Mouse (Mus musculus): ENCODE measurements at regions not wholly inside any gene's neighbourhood (a gene's known extent, or its start where the extent isn't known, plus 50 kb on each side); places are given as distances from the start of the nearest gene placed in this dataset.

- H3K27me3 ChIP-seq (ENCODE audit: control insufficient read depth, insufficient read depth, low read length): no peaks in the 10 kb centered on the region
- no peak overlapping the region for H3K27ac ChIP-seq (ENCODE audit: low read depth, low read length)
- H3K36me3 ChIP-seq (ENCODE audit: control insufficient read depth, insufficient read depth, low read length): no peaks in the 10 kb centered on the region
- no peak overlapping the region for H3K9ac ChIP-seq (ENCODE audit: low read length)
- DNase-seq (ENCODE audit: low spot score, missing footprints): no peak
- no peaks in the 10 kb centered on the region for H3K4me1 ChIP-seq (ENCODE audit: control insufficient read depth, insufficient read depth, low read length)
- WGBS: 72% methylated on average over 14 of the region's 14 CpGs
- H3K4me3 ChIP-seq (ENCODE audit: low read depth, low read length): no peak overlapping the region
- no peak for ATAC-seq (ENCODE audit: low FRiP score)
- no peaks in the 10 kb centered on the region for H3K9me3 ChIP-seq (ENCODE audit: control insufficient read depth, low read length)
- H3K4me2 ChIP-seq: no peak overlapping the region
Measured at GRCm38 (mm10) chr9:78965226-78965950, 350.0 kb downstream of the Cd109 start.

GRCm38 (mm10) chr9:78971731-78972130, 356.4 kb downstream of the Cd109 start:
- H3K4me1 ChIP-seq (ENCODE audit: control insufficient read depth, insufficient read depth, low read length): no peaks in the 10 kb centered on the region
- no peak overlapping the region for H3K27ac ChIP-seq (ENCODE audit: low read depth, low read length)
- no peak for DNase-seq (ENCODE audit: low spot score, missing footprints)
- no peak overlapping the region for H3K4me2 ChIP-seq
- 82% methylated on average over 3 of the region's 3 CpGs for WGBS
- H3K4me3 ChIP-seq (ENCODE audit: low read depth, low read length): no peak overlapping the region
- H3K9me3 ChIP-seq (ENCODE audit: control insufficient read depth, low read length): no peaks in the 10 kb centered on the region
- ATAC-seq (ENCODE audit: low FRiP score): no peak
- no peaks in the 10 kb centered on the region for H3K36me3 ChIP-seq (ENCODE audit: control insufficient read depth, insufficient read depth, low read length)
- no peaks in the 10 kb centered on the region for H3K27me3 ChIP-seq (ENCODE audit: control insufficient read depth, insufficient read depth, low read length)
- no peak overlapping the region for H3K9ac ChIP-seq (ENCODE audit: low read length)

- no peaks in the 10 kb centered on the region for H3K27me3 ChIP-seq (ENCODE audit: control insufficient read depth, insufficient read depth, low read length)
- ATAC-seq (ENCODE audit: low FRiP score) (no peak), DNase-seq (ENCODE audit: low spot score, missing footprints) (no peak)
- WGBS: 93% methylated on average over 2 of the region's 2 CpGs
- H3K9me3 ChIP-seq (ENCODE audit: control insufficient read depth, low read length): no peaks in the 10 kb centered on the region
- no peaks in the 10 kb centered on the region for H3K36me3 ChIP-seq (ENCODE audit: control insufficient read depth, insufficient read depth, low read length)
- H3K4me3 ChIP-seq (ENCODE audit: low read depth, low read length): no peak overlapping the region
- no peak overlapping the region for H3K27ac ChIP-seq (ENCODE audit: low read depth, low read length)
- H3K9ac ChIP-seq (ENCODE audit: low read length): no peak overlapping the region
- no peaks in the 10 kb centered on the region for H3K4me1 ChIP-seq (ENCODE audit: control insufficient read depth, insufficient read depth, low read length)
- H3K4me2 ChIP-seq: no peak overlapping the region
Measured at GRCm38 (mm10) chr9:78983734-78984133, 368.4 kb downstream of the Cd109 start.

GRCm38 (mm10) chr9:78985184-78985864, 370.0 kb downstream of the Cd109 start:
- no peaks in the 10 kb centered on the region for H3K4me1 ChIP-seq (ENCODE audit: control insufficient read depth, insufficient read depth, low read length)
- H3K4me3 ChIP-seq (ENCODE audit: low read depth, low read length): no peak overlapping the region
- H3K4me2 ChIP-seq: no peak overlapping the region
- DNase-seq (ENCODE audit: low spot score, missing footprints): no peak
- no peaks in the 10 kb centered on the region for H3K9me3 ChIP-seq (ENCODE audit: control insufficient read depth, low read length)
- ATAC-seq (ENCODE audit: low FRiP score): no peak
- H3K36me3 ChIP-seq (ENCODE audit: control insufficient read depth, insufficient read depth, low read length): no peaks in the 10 kb centered on the region
- no peaks in the 10 kb centered on the region for H3K27me3 ChIP-seq (ENCODE audit: control insufficient read depth, insufficient read depth, low read length)
- no peak overlapping the region for H3K27ac ChIP-seq (ENCODE audit: low read depth, low read length)
- H3K9ac ChIP-seq (ENCODE audit: low read length): no peak overlapping the region
- 91% methylated on average over 5 of the region's 5 CpGs for WGBS

GRCm38 (mm10) chr9:78991310-78991709, 376.0 kb downstream of the Cd109 start:
- H3K4me2 ChIP-seq: no peak overlapping the region
- no peaks in the 10 kb centered on the region for H3K4me1 ChIP-seq (ENCODE audit: control insufficient read depth, insufficient read depth, low read length)
- DNase-seq (ENCODE audit: low spot score, missing footprints): no peak
- no peaks in the 10 kb centered on the region for H3K36me3 ChIP-seq (ENCODE audit: control insufficient read depth, insufficient read depth, low read length)
- no peak overlapping the region for H3K27ac ChIP-seq (ENCODE audit: low read depth, low read length)
- no peaks in the 10 kb centered on the region for H3K27me3 ChIP-seq (ENCODE audit: control insufficient read depth, insufficient read depth, low read length)
- no peak for ATAC-seq (ENCODE audit: low FRiP score)
- H3K9me3 ChIP-seq (ENCODE audit: control insufficient read depth, low read length): no peaks in the 10 kb centered on the region
- no peak overlapping the region for H3K9ac ChIP-seq (ENCODE audit: low read length)
- WGBS: 84% methylated on average over 4 of the region's 4 CpGs
- H3K4me3 ChIP-seq (ENCODE audit: low read depth, low read length): no peak overlapping the region

GRCm38 (mm10) chr9:79001081-79001480, 385.7 kb downstream of the Cd109 start:
- Histone ChIP-seq H3K27ac (ENCODE audit: low read depth, low read length) (no peak overlapping the region), H3K36me3 (ENCODE audit: control insufficient read depth, insufficient read depth, low read length) (no peaks in the 10 kb centered on the region)
- no peak for ATAC-seq (ENCODE audit: low FRiP score)

GRCm38 (mm10) chr9:79001930-79002329, 386.6 kb downstream of the Cd109 start:
- no peak overlapping the region for H3K4me3 ChIP-seq (ENCODE audit: low read depth, low read length)
- no peaks in the 10 kb centered on the region for H3K9me3 ChIP-seq (ENCODE audit: control insufficient read depth, low read length)
- no peaks in the 10 kb centered on the region for H3K4me1 ChIP-seq (ENCODE audit: control insufficient read depth, insufficient read depth, low read length)
- DNase-seq (ENCODE audit: low spot score, missing footprints): no peak
- ATAC-seq (ENCODE audit: low FRiP score): no peak
- no peak overlapping the region for H3K9ac ChIP-seq (ENCODE audit: low read length)
- 100% methylated on average over 1 of the region's 1 CpGs for WGBS
- no peaks in the 10 kb centered on the region for H3K36me3 ChIP-seq (ENCODE audit: control insufficient read depth, insufficient read depth, low read length)
- no peaks in the 10 kb centered on the region for H3K27me3 ChIP-seq (ENCODE audit: control insufficient read depth, insufficient read depth, low read length)
- no peak overlapping the region for H3K4me2 ChIP-seq
- H3K27ac ChIP-seq (ENCODE audit: low read depth, low read length): no peak overlapping the region

More at GRCm38 (mm10) chr9:79001081-79001480, 385.7 kb downstream of the Cd109 start:
- Histone ChIP-seq H3K9ac (ENCODE audit: low read length) (no peak overlapping the region), H3K4me2 (no peak overlapping the region), H3K4me1 (ENCODE audit: control insufficient read depth, insufficient read depth, low read length) (no peaks in the 10 kb centered on the region), H3K9me3 (ENCODE audit: control insufficient read depth, low read length) (no peaks in the 10 kb centered on the region), H3K27me3 (ENCODE audit: control insufficient read depth, insufficient read depth, low read length) (no peaks in the 10 kb centered on the region), H3K4me3 (ENCODE audit: low read depth, low read length) (no peak overlapping the region)
- DNase-seq (ENCODE audit: low spot score, missing footprints): no peak

GRCm38 (mm10) chr9:79004296-79004980, 389.1 kb downstream of the Cd109 start:
- H3K9me3 ChIP-seq (ENCODE audit: control insufficient read depth, low read length): no peaks in the 10 kb centered on the region
- H3K4me2 ChIP-seq: no peak overlapping the region
- no peak for ATAC-seq (ENCODE audit: low FRiP score)
- 79% methylated on average over 3 of the region's 3 CpGs for WGBS
- H3K4me3 ChIP-seq (ENCODE audit: low read depth, low read length): no peak overlapping the region
- no peaks in the 10 kb centered on the region for H3K36me3 ChIP-seq (ENCODE audit: control insufficient read depth, insufficient read depth, low read length)
- H3K27me3 ChIP-seq (ENCODE audit: control insufficient read depth, insufficient read depth, low read length): no peaks in the 10 kb centered on the region
- no peak overlapping the region for H3K9ac ChIP-seq (ENCODE audit: low read length)
- no peaks in the 10 kb centered on the region for H3K4me1 ChIP-seq (ENCODE audit: control insufficient read depth, insufficient read depth, low read length)
- H3K27ac ChIP-seq (ENCODE audit: low read depth, low read length): no peak overlapping the region
- DNase-seq (ENCODE audit: low spot score, missing footprints): no peak

GRCm38 (mm10) chr9:79022291-79022690, 406.9 kb downstream of the Cd109 start:
- no peaks in the 10 kb centered on the region for H3K36me3 ChIP-seq (ENCODE audit: control insufficient read depth, insufficient read depth, low read length)

More at GRCm38 (mm10) chr9:79022291-79022690, 406.9 kb downstream of the Cd109 start:
- H3K4me1 ChIP-seq (ENCODE audit: control insufficient read depth, insufficient read depth, low read length): no peaks in the 10 kb centered on the region
- H3K4me3 ChIP-seq (ENCODE audit: low read depth, low read length): no peak overlapping the region
- H3K9ac ChIP-seq (ENCODE audit: low read length): no peak overlapping the region
- H3K4me2 ChIP-seq: no peak overlapping the region
- no peaks in the 10 kb centered on the region for H3K27me3 ChIP-seq (ENCODE audit: control insufficient read depth, insufficient read depth, low read length)
- DNase-seq (ENCODE audit: low spot score, missing footprints) (no peak), ATAC-seq (ENCODE audit: low FRiP score) (no peak)
- H3K9me3 ChIP-seq (ENCODE audit: control insufficient read depth, low read length): no peaks in the 10 kb centered on the region
- no peak overlapping the region for H3K27ac ChIP-seq (ENCODE audit: low read depth, low read length)
- WGBS: 90% methylated on average over 2 of the region's 2 CpGs

Data from midbrain, embryonic 11.5 days (tissue).